Mouse (Mus musculus) lung, adult 18-20 months (tissue): ENCODE measurements around the gene Ripk1.

Experiments used
- DNase-seq, 2 experiments: peaks; one replicate each; pipeline ENCODE4 v3.0.0; 2022; ENCODE audit warnings: mixed read lengths in 2 of 2

The Ripk1 gene

DNA sequence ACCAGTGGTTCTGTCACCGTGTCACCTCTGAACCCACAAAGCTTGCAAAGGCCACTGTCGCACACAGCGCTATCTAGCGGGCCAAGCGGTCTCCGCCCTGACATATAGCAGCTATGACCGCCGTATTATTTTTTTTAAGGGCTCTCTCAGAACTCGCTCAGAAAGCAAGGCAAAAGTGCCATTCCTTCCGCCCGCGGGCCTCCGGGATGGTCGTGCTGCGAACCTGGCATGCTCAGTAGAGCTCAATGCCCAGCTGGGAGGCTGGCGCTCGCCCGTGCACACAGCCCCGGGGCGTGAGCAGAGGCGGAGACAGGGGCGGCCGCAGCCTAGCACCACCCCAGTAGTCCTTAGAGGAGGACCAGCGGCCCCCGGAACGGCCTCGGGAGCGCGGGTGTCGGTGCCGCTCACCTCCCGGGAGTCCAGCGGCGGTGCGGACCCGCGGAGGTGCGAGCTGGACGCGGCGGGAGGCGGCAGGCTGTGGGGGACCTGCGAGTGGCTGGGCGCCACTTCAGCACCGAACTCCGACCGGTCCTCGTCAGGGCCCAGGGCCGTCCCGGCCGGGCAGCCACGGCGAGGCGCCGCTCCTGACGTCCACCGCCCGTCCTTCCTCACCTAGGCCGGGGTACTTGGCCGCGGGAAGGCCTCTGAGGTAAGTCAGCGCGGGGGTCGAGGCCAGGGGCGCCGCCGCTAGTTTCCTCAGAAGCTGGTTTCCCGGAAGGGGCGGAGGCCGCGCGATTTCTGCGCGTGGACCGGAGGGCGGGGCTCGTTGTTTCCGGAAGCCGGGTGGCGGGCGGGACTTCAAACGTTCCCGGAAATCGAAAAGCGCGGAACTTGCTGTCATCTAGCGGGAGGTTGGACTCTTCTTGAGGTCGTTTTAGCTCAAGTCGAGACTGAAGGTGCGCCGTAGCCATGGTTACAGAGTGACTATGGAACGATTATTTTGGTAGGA, at the start of gene Ripk1, which contains the start of gene Serpinb6a:
Gene Ripk1, plus strand, starts transcription at position 306 of the 949 bp plus-strand sequence.
Gene Serpinb6a, minus strand, starts transcription at position 737 of the 949 bp plus-strand sequence.
- peak; percentile 92 to 93 for DNase-seq

- DNase-seq: no peak
Measured at GRCm38 (mm10) chr13:33952947-33953346, 49.2 kb upstream of the Ripk1 start.

- DNase-seq: peak in 1 of 2 experiments; percentile 35
Measured at GRCm38 (mm10) chr13:33956571-33957421, 45.4 kb upstream of the Ripk1 start.

DNA sequence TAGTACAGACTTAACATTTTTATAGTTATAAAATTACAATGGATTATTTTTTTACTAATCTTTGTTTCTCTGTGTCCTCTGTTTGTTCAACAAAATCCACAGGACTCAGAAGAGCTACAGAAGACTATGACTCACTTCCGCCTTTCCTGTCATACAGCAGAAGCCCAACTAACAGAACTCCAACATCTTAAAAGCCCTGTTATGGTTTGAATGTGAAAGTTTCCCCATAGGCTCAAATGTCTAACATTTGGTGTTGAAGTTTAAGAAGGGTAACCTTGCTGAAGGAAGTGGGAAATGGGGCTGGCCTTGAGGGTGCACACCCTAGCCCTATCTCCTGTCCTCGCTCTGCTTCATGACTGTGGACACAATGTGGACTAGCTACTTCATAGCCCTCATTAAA, 42.4 kb upstream of the Ripk1 start:
- no peak for DNase-seq

- DNase-seq: peak; percentile 75 to 83
Measured at GRCm38 (mm10) chr13:33964206-33965046, 37.7 kb upstream of the Ripk1 start, which contains the start of gene Nqo2. TSS of gene Nqo2 (plus strand) at chr13:33964687.

GRCm38 (mm10) chr13:33965056-33966024, 36.8 kb upstream of the Ripk1 start:
- DNase-seq: peak; percentile 11 to 38

DNA sequence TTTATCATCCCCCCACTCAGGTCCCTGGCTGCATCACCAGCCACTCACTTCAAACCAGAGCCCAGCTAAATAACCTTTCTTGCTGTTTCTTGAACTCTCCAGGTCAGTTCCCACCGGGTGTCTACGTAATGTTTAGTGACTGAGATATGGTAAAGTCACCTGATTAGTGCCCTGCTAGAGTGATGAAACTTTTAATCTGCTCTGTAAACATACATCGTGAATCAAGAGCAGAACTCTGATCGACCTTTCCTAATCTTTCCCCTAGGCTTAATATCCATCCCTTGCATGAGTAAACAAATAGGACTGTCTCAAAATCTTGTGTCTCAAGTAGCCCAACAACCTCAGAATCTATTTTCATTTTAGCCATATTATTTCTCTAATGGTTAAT, 36.1 kb upstream of the Ripk1 start:
- DNase-seq: no peak

GRCm38 (mm10) chr13:33966574-33966973, 35.6 kb upstream of the Ripk1 start:
- no peak for DNase-seq

- no peak for DNase-seq
Measured at GRCm38 (mm10) chr13:33989625-33990024, 12.5 kb upstream of the Ripk1 start.

DNA sequence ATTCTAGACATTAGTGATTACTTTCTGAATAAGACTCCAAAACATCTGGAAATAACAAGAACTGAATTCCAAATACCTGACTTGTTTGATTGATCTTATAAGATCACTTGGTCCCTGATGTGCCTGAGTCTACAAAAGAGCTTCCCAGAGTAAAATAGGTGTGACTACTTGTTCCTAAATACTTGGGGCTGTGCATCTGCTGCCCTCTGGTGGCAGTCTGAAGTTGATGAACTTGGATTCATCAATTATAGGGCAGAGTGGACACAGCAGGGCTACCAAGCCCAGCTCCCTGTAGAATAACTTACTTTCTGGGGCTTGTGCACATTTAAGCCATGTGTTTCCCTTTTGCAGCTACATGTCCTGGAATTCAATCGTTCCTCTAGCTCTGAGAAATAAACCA, 7.0 kb upstream of the Ripk1 start:
- peak; percentile 75 to 76 for DNase-seq

- no peak for DNase-seq
Measured at GRCm38 (mm10) chr13:34003058-34003457, 895 bp downstream of the Ripk1 start.

GRCm38 (mm10) chr13:34007234-34007633, 5.1 kb downstream of the Ripk1 start:
- no peak for DNase-seq

DNA sequence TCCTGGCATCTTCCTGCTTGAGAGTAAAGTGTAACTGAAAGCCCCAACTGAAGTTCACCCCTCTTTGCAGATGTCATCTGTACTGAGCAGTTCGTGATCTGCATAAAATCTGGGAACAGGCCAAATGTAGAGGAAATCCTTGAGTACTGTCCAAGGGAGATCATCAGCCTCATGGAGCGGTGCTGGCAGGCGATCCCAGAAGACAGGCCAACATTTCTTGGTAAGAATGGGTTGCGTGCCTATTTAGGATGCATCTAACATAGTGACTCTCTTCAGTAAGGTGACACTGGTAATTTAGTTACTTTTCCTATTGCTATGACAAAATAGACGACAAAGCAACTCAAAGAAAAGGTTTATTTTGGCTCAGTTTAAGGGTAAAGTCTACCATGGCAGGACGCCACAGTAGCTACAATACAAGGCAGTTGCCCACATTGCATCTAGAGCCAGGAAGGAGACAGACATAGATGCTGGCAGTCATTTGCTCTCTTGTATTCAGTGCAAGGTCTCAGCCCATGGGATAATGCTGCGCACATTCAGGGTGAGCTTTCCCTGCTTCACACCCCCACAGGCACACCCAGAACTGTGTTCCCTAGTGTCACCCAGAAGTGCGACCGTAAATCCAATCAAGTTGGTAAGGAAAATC, 14.9 kb downstream of the Ripk1 start:
- no peak for DNase-seq

- DNase-seq: no peak
Measured at GRCm38 (mm10) chr13:34018521-34018920, 16.4 kb downstream of the Ripk1 start.

- DNase-seq: no peak
Measured at GRCm38 (mm10) chr13:34021998-34022397, 19.8 kb downstream of the Ripk1 start.

DNA sequence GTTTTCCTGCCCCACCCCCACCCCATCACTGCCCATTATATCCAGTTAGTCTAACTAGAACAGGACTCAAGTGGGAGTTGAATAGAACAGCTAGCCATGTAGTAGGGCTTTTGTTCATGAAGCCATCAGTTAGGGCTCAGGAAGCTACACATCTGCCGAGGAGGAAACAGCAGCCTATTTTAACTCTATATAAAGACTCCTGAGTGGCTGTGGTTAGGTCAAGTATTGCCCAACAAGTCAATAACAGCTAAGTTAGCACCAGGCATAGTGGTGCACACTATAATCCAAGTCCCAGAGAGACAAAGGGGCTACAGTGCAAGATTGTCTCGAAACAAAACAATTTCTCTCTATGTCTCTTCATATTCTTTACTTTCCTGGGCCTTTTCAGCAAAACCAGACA, 29.9 kb downstream of the Ripk1 start:
- no peak for DNase-seq

DNA sequence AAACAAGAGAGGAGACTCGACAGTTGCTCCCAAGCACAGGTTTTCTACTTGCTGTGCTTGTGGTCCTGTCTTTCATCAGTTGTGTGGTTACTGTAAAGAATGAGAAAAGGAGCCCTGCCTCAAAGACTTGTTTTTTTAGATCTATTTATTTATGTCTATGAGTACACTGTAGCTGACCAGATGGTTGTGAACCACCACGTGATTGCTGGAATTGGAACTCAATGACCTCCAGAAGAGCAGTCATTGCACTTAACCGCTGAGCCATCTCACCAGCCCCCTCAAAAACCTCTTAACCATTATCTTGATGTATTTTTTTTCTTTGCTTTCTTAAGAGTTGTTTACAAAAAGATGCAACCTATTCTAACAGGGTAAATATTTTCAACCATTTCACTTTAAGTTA, 33.3 kb downstream of the Ripk1 start:
- no peak for DNase-seq

DNA sequence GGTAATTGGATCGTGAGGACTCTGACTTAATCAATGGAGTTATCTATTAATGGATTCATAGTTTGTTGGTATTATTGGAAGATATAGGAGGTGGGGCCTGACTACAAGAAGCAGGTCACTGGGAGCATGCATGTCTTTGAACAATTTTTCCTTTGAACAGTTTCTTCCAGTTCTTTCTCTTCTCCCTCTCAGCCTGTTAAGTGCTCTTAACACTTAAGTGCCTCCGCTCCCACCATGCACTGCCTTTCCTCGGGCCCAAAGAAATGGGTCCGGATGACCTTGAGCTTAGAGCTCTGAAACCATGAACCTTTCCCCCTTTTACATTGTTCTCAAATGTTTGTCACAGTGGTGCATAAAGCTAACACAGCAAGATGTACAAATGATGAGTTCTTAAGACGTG, 34.6 kb downstream of the Ripk1 start:
- peak; percentile 20 to 48 for DNase-seq

DNA sequence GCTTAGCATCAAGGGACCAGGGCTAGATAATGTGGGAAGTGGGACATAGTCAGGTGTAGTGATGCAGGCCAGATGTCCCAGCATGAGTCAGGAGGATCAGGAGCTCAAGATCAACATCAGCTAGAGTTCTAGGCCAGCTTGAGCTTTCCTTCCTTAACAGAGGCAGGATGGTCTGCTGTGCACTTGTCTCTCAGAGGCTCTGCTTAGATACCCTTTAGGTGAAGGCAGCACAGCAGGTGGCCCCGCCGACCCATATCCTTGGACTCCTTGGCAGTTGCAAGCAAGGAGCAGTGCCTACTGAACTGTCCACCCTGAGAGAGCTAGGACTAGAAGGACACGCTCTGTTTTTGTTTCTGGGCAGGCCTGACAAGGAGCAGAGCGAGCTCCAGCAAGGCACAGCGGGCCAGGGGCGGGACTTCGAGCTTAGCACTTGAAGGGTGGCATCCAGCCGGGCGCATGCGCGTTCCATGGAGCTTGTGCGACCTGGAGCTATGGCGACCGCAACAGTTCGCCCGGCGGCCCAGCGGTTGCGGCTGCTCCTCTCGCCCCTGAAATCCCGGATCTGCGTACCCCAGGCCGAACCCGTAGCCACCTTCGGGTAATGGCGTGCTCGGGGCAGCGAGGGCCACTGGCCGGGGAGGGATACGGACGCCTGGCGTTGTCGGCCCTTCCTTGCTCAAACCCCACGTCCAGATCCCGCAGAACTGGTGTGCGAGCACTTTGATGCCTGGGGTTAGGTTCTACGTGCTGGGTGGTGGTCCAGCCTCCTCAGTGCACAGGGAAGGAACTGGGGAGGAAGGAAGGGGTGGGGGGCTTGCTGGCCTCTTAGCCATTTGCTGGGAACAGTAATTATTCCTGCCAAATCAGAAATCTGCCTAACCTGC, 35.3 kb downstream of the Ripk1 start, which contains the start of gene Bphl:
Gene Bphl, plus strand, starts transcription at position 426 of the 884 bp plus-strand sequence.
- peak; percentile 93 to 95 for DNase-seq

DNA sequence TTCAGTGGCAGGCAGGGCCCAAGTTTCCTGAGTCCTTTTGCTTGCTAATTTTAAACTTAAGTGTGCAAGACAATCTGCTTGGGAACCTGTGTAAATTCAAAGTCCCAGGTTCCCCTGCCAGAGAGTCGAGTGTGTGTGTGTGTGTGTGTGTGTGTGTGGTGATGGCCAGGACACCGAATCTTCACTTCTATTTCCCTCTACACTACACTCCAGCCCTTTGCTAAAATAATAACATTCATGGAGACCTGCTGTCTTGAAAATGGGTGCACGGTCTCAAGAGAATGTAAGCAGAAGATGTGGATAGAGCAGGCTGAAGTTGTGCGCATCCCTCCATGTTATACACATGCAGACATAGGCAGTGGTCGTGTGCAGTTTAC, 35.9 kb downstream of the Ripk1 start:
- no peak for DNase-seq
